Mouse (Mus musculus) embryonic facial prominence, embryonic 11.5 days (tissue): ENCODE results near the gene Prkab2. TPM values are rescaled to one million over a fixed set of nuclear protein-coding genes. Genes with fewer than 3 reads are reported as not detected.

Experiments
- ATAC-seq: fragments of 200-750 bp; cut with Nextera tagmentation; replicated peaks from 2 replicates; pipeline ENCODE4 v1.8.0; 2017; ENCODE audit warnings: low read depth; ENCODE audit not compliant: insufficient number of reproducible peaks, low FRiP score, low TSS enrichment
- DNase-seq: peaks from one replicate; pipeline ENCODE4 v3.0.0-alpha.2; 2015; ENCODE audit warnings: low spot score
- H3K27ac ChIP-seq: fragments of 300-500 bp; sonication (generic); replicated peaks from 2 replicates; pipeline ENCODE4 v1.5.1; 2014; ENCODE audit warnings: mild to moderate bottlenecking, low read depth, low read length, control low read depth
- H3K27me3 ChIP-seq: fragments of 300-500 bp; sonication (generic); 2 replicates; pipeline ENCODE4 v1.6.1; 2014; ENCODE audit warnings: mild to moderate bottlenecking, low read length, moderate library complexity, mixed read lengths; ENCODE audit not compliant: control insufficient read depth, insufficient read depth
- H3K36me3 ChIP-seq: fragments of 300-500 bp; sonication (generic); replicated peaks from 2 replicates; pipeline ENCODE4 v1.6.1; 2014; ENCODE audit warnings: low read depth, mild to moderate bottlenecking, low read length, moderate library complexity, mixed read lengths; ENCODE audit not compliant: control insufficient read depth, insufficient read depth
- H3K4me1 ChIP-seq: fragments of 300-500 bp; sonication (generic); 2 replicates; pipeline ENCODE4 v1.6.1; 2014; ENCODE audit warnings: low read length, mixed read lengths; ENCODE audit not compliant: control insufficient read depth, insufficient read depth
- H3K4me2 ChIP-seq: fragments of 300-500 bp; sonication (generic); 2 replicates; pipeline ENCODE4 v1.6.1; 2014; ENCODE audit warnings: low read depth, mild to moderate bottlenecking, control low read depth, low read length, moderate library complexity
- H3K4me3 ChIP-seq: fragments of 300-500 bp; sonication (generic); 2 replicates; pipeline ENCODE4 v1.5.1; 2014; ENCODE audit warnings: low read depth, low read length, control low read depth
- H3K9ac ChIP-seq: fragments of 300-500 bp; sonication (generic); replicated peaks from 2 replicates; pipeline ENCODE4 v1.6.1; 2014; ENCODE audit warnings: mild to moderate bottlenecking, control low read depth, low read length
- H3K9me3 ChIP-seq: fragments of 300-500 bp; sonication (generic); replicated peaks from 2 replicates; pipeline ENCODE4 v1.6.1; 2016; ENCODE audit warnings: mild to moderate bottlenecking, low read length, inconsistent platforms, mixed read lengths; ENCODE audit not compliant: control insufficient read depth
- WGBS: fragments of 180-500 bp; shearing (Covaris S2); extraction: QIAGEN DNeasy Blood & Tissue Kit; methylation state at CpG from one replicate; pipeline ENCODE4 v1.1.7; 2014; 5-methylcytosine and 5-hydroxymethylcytosine counted together
- polyA plus RNA-seq: library from polyadenylated mRNA; unstranded; fragments of >200 nt; fragmentation: Nextera tagmentation; extraction: Ambion mirVana; gene quantifications from 2 replicates; pipeline ENCODE4 v1.2.1, GENCODE M21; 2014

Gene Prkab2
- polyA plus RNA-seq, 1 experiment from 2014 or later = 6.2 TPM

- H3K9ac ChIP-seq = no peak overlapping the region
- H3K4me3 ChIP-seq = no peak overlapping the region
- ATAC-seq (no peak), DNase-seq (no peak)
- no peaks in the 10 kb centered on the region for H3K9me3 ChIP-seq
- no peak overlapping the region for H3K4me2 ChIP-seq
- H3K27ac ChIP-seq = no peak overlapping the region
- 75% methylated on average over 4 of the region's 4 CpGs for WGBS
- H3K4me1 ChIP-seq = no peaks in the 10 kb centered on the region
- H3K27me3 ChIP-seq = no peaks in the 10 kb centered on the region
- H3K36me3 ChIP-seq = no peaks in the 10 kb centered on the region
Observed at GRCm38 (mm10) chr3:97633456-97633855, 24.5 kb upstream of the Prkab2 start.

GRCm38 (mm10) chr3:97634288-97634761 is 23.7 kb upstream of the Prkab2 start:
- no peak for ATAC-seq
- no peak for DNase-seq
- no peak overlapping the region for H3K27ac ChIP-seq
- no peak overlapping the region for H3K9ac ChIP-seq
- no peaks in the 10 kb centered on the region for H3K27me3 ChIP-seq
- H3K4me2 ChIP-seq = no peak overlapping the region
- no peaks in the 10 kb centered on the region for H3K9me3 ChIP-seq
- no peaks in the 10 kb centered on the region for H3K4me1 ChIP-seq
- 86% methylated on average over 3 of the region's 3 CpGs for WGBS
- H3K36me3 ChIP-seq = no peaks in the 10 kb centered on the region
- H3K4me3 ChIP-seq = no peak overlapping the region

- Histone ChIP-seq H3K4me1 (no peaks in the 10 kb centered on the region), H3K9me3 (no peaks in the 10 kb centered on the region), H3K4me3 (no peak overlapping the region), H3K4me2 (no peak overlapping the region), H3K27ac (no peak overlapping the region), H3K9ac (no peak overlapping the region), H3K27me3 (no peaks in the 10 kb centered on the region), H3K36me3 (no peaks in the 10 kb centered on the region)
- 91% methylated on average over 4 of the region's 4 CpGs for WGBS
- DNase-seq = no peak
- no peak for ATAC-seq
Observed at GRCm38 (mm10) chr3:97641396-97641795, 16.6 kb upstream of the Prkab2 start.

GRCm38 (mm10) chr3:97642001-97642400 is 16.0 kb upstream of the Prkab2 start:
- no peak overlapping the region for H3K4me3 ChIP-seq
- WGBS = 86% methylated on average over 9 of the region's 9 CpGs
- H3K9me3 ChIP-seq = no peaks in the 10 kb centered on the region
- no peaks in the 10 kb centered on the region for H3K36me3 ChIP-seq
- ATAC-seq (no peak), DNase-seq (no peak)
- no peak overlapping the region for H3K27ac ChIP-seq
- H3K4me2 ChIP-seq = no peak overlapping the region
- no peaks in the 10 kb centered on the region for H3K27me3 ChIP-seq
- H3K9ac ChIP-seq = no peak overlapping the region
- no peaks in the 10 kb centered on the region for H3K4me1 ChIP-seq

GRCm38 (mm10) chr3:97648518-97648917 is 9.5 kb upstream of the Prkab2 start:
- H3K4me2 ChIP-seq = no peak overlapping the region
- 41% methylated on average over 1 of the region's 1 CpGs for WGBS
- no peak overlapping the region for H3K9ac ChIP-seq
- H3K4me1 ChIP-seq = no peaks in the 10 kb centered on the region
- DNase-seq (no peak), ATAC-seq (no peak)
- H3K4me3 ChIP-seq = no peak overlapping the region
- H3K36me3 ChIP-seq = no peaks in the 10 kb centered on the region
- H3K9me3 ChIP-seq = no peaks in the 10 kb centered on the region
- H3K27ac ChIP-seq = no peak overlapping the region
- H3K27me3 ChIP-seq = no peaks in the 10 kb centered on the region

GRCm38 (mm10) chr3:97649022-97649421 is 9.0 kb upstream of the Prkab2 start:
- DNase-seq = no peak
- no peak for ATAC-seq
- Histone ChIP-seq H3K4me2 (no peak overlapping the region), H3K9ac (no peak overlapping the region), H3K36me3 (no peaks in the 10 kb centered on the region), H3K9me3 (no peaks in the 10 kb centered on the region), H3K4me3 (no peak overlapping the region), H3K27me3 (no peaks in the 10 kb centered on the region), H3K27ac (no peak overlapping the region), H3K4me1 (no peaks in the 10 kb centered on the region)
- WGBS = 77% methylated on average over 3 of the region's 3 CpGs

GRCm38 (mm10) chr3:97649469-97649868 is 8.5 kb upstream of the Prkab2 start:
- Histone ChIP-seq H3K4me1 (no peaks in the 10 kb centered on the region), H3K9ac (no peak overlapping the region), H3K36me3 (no peaks in the 10 kb centered on the region), H3K27ac (no peak overlapping the region), H3K4me3 (no peak overlapping the region), H3K27me3 (no peaks in the 10 kb centered on the region), H3K4me2 (no peak overlapping the region), H3K9me3 (no peaks in the 10 kb centered on the region)
- DNase-seq (no peak), ATAC-seq (no peak)
- 81% methylated on average over 6 of the region's 6 CpGs for WGBS

- H3K27me3 ChIP-seq = no peaks in the 10 kb centered on the region
- no peak for DNase-seq
- H3K4me2 ChIP-seq = no peak overlapping the region
- H3K9ac ChIP-seq = no peak overlapping the region
- no peak overlapping the region for H3K4me3 ChIP-seq
- no peak overlapping the region for H3K27ac ChIP-seq
- no peaks in the 10 kb centered on the region for H3K9me3 ChIP-seq
- no peaks in the 10 kb centered on the region for H3K4me1 ChIP-seq
- ATAC-seq = no peak
- no peaks in the 10 kb centered on the region for H3K36me3 ChIP-seq
- 88% methylated on average over 10 of the region's 10 CpGs for WGBS
Observed at GRCm38 (mm10) chr3:97651604-97652003, 6.4 kb upstream of the Prkab2 start.
